Comparison of ENCODE assay signal across 27 mouse cellular contexts in genomic region chr16:10288115-10288514, GRCm38 (mm10). TPM values are rescaled to one million over a fixed set of nuclear protein-coding genes. Genes with fewer than 3 reads are reported as not detected.
DNase-seq lines count a peak whose midpoint lies in the region; ATAC-seq and TF ChIP-seq lines count a peak whose summit lies in the region.
"Had no signal": no experiment of that assay in that cellular context is flagged by ENCODE, and none has a peak within 500 bp of the region (broad histone marks: within the 10 kb centered on the region; RNA-seq: fewer than 3 reads in every experiment).

No protein-coding gene starts in this region.

- ATAC-seq in lung, postnatal 0 days = peak; percentile 41; the same call in 1 of the 2 replicates
- ATAC-seq: activated CD4-positive, CD25-positive, alpha-beta regulatory T cell, adult 4 months; CD4-positive, CD25-positive, alpha-beta regulatory T cell, adult 4 months; forebrain, embryonic 13.5 days; forebrain, embryonic 15.5 days; forebrain, postnatal 0 days; Patski had no signal

- H3K27me3 ChIP-seq in lung, postnatal 0 days (replicated peaks; ENCODE audit: insufficient read depth, low read length) = no peaks in the 10 kb centered on the region
- peaks cover 9% of the 10 kb centered on the region for H3K27me3 ChIP-seq in CH12.LX (replicated peaks)
- H3K27me3 ChIP-seq: embryonic facial prominence, embryonic 13.5 days; embryonic facial prominence, embryonic 15.5 days; forebrain, embryonic 13.5 days; forebrain, embryonic 15.5 days; Patski had no signal

- no peak for TF ChIP-seq CTCF in lung, postnatal 0 days (IDR thresholded peaks at IDR 0.05)
- no peak for TF ChIP-seq CTCF in CH12.LX (conservative IDR thresholded peaks at IDR 0.05 in 1 of 2, IDR thresholded peaks at IDR 0.05 in 1 of 2; ENCODE audit: low read depth in 2 of 2, low read length in 2 of 2)
- TF ChIP-seq CTCF in embryonic fibroblast, embryonic 13.5 days (IDR thresholded peaks at IDR 0.05; ENCODE audit: borderline replicate concordance, insufficient read depth, low read length) = no peak

- 73% methylated on average over 6 of the region's 6 CpGs for WGBS in lung, postnatal 0 days

- dilution Hi-C loops in CH12.LX (cut with MboI; ENCODE audit: extremely low pct_ligation_motif_present, extremely low pct_unique_long_range_greater_than_20kb, low sequenced_read_pairs) = no loop called here

- H3K4me2 ChIP-seq in lung, postnatal 0 days (replicated peaks; ENCODE audit: low read depth, low read length) = no peak overlapping the region
- no peak overlapping the region for H3K4me2 ChIP-seq in CH12.LX (ENCODE audit: insufficient read depth, low read depth, poor library complexity, severe bottlenecking)
- H3K4me2 ChIP-seq: embryonic facial prominence, embryonic 13.5 days; embryonic facial prominence, embryonic 15.5 days; forebrain, embryonic 13.5 days; forebrain, embryonic 15.5 days had no signal

- no peaks in the 10 kb centered on the region for H3K79me2 ChIP-seq in CH12.LX (replicated peaks; ENCODE audit: control insufficient read depth, extremely low read depth, insufficient read depth, poor library complexity, severe bottlenecking)

- no peak for TF ChIP-seq EP300 in lung, postnatal 0 days (IDR thresholded peaks at IDR 0.05)
- peak; percentile 58 for TF ChIP-seq EP300 in CH12.LX (IDR thresholded peaks at IDR 0.05; ENCODE audit: low read length)

- no peaks in the 10 kb centered on the region; the same call in 1 of the 2 replicates for H3K4me1 ChIP-seq in lung, postnatal 0 days (ENCODE audit: insufficient read depth, low read depth, low read length)
- peaks cover 20 to 31% of the 10 kb centered on the region in 2 experiments for H3K4me1 ChIP-seq in CH12.LX (ENCODE audit: control insufficient read depth in 1 of 2, insufficient read depth in 2 of 2)
- peaks cover 10% of the 10 kb centered on the region for H3K4me1 ChIP-seq in embryonic fibroblast, embryonic 13.5 days (ENCODE audit: control insufficient read depth, insufficient read depth, low read length)
- H3K4me1 ChIP-seq: forebrain, embryonic 13.5 days; forebrain, embryonic 15.5 days had no signal

- in situ Hi-C loops in CH12.LX (cut with MboI; ENCODE audit: low pct_ligation_motif_present, low pct_unique_long_range_greater_than_20kb, low sequenced_read_pairs) = no loop called here

- no peak for DNase-seq in lung, postnatal 0 days (ENCODE audit: low spot score)
- no peak for DNase-seq in lung, postnatal 36 days
- DNase-seq in CH12.LX (ENCODE audit: extremely low read depth) = peak; percentile 49
- no peak for DNase-seq in adrenal gland, postnatal 4 days (ENCODE audit: low spot score in 2 of 2)
- no peak for DNase-seq in thymus, postnatal 36 days
- DNase-seq: adrenal gland, adult 8-10 months; adrenal gland, postnatal 14 days; adrenal gland, postnatal 36 days; B cell, adult 2 months; cerebellum, adult 11 months; cerebellum, adult 18-20 months; cerebellum, adult 8-10 months; cerebellum, adult 9-11 months; cerebellum, postnatal 14 days; cerebellum, postnatal 36 days; embryo, embryonic 11 days; forebrain, postnatal 0 days had no signal

- no peaks in the 10 kb centered on the region for H3K9me3 ChIP-seq in lung, postnatal 0 days (ENCODE audit: low read length)
- no peaks in the 10 kb centered on the region for H3K9me3 ChIP-seq in CH12.LX (replicated peaks; ENCODE audit: low read length)
- H3K9me3 ChIP-seq: embryonic facial prominence, embryonic 13.5 days; embryonic facial prominence, embryonic 15.5 days; forebrain, embryonic 13.5 days; forebrain, embryonic 15.5 days had no signal

- no peak overlapping the region for H3K4me3 ChIP-seq in lung, postnatal 0 days (ENCODE audit: low read depth, low read length)
- H3K4me3 ChIP-seq in CH12.LX (replicated peaks in 1 of 3; ENCODE audit: low read depth in 2 of 3, low read length in 2 of 3, poor library complexity in 1 of 3) = no peak overlapping the region
- H3K4me3 ChIP-seq in embryonic fibroblast, embryonic 13.5 days (ENCODE audit: insufficient read depth, low read length) = no peak overlapping the region
- H3K4me3 ChIP-seq: embryonic facial prominence, embryonic 13.5 days; embryonic facial prominence, embryonic 15.5 days; forebrain, embryonic 13.5 days; forebrain, embryonic 15.5 days had no signal

- TF ChIP-seq POLR2A in CH12.LX (IDR thresholded peaks at IDR 0.05; ENCODE audit: low read depth, low read length) = no peak
- no peak for TF ChIP-seq POLR2A in embryonic fibroblast, embryonic 13.5 days (IDR thresholded peaks at IDR 0.05; ENCODE audit: low read depth, low read length)

- peaks cover 46% of the 10 kb centered on the region for H3K36me3 ChIP-seq in lung, postnatal 0 days (ENCODE audit: insufficient read depth, low read length)
- no peaks in the 10 kb centered on the region for H3K36me3 ChIP-seq in CH12.LX (replicated peaks in 1 of 2; ENCODE audit: control insufficient read depth in 1 of 2, insufficient read depth in 1 of 2, low read length in 1 of 2)
- H3K36me3 ChIP-seq: forebrain, embryonic 15.5 days had no signal

- no peak overlapping the region for H3K9ac ChIP-seq in lung, postnatal 0 days (replicated peaks; ENCODE audit: low read depth)
- H3K9ac ChIP-seq in CH12.LX (ENCODE audit: insufficient read depth, low read depth) = no peak overlapping the region
- H3K9ac ChIP-seq: embryonic facial prominence, embryonic 13.5 days; embryonic facial prominence, embryonic 15.5 days; forebrain, embryonic 13.5 days; forebrain, embryonic 15.5 days; forebrain, postnatal 0 days had no signal

- no peak overlapping the region for H3K27ac ChIP-seq in lung, postnatal 0 days (ENCODE audit: low read length)
- no peak overlapping the region for H3K27ac ChIP-seq in CH12.LX (ENCODE audit: insufficient read depth, low read depth)
- peak overlapping the region; percentile 30; the same call in 1 of the 2 replicates for H3K27ac ChIP-seq in embryonic fibroblast, embryonic 13.5 days (ENCODE audit: insufficient read depth, low read length)
- H3K27ac ChIP-seq: embryonic facial prominence, embryonic 13.5 days; embryonic facial prominence, embryonic 15.5 days; forebrain, embryonic 13.5 days; forebrain, embryonic 15.5 days had no signal

- no peak for TF ChIP-seq RAD21 in CH12.LX (IDR thresholded peaks at IDR 0.05; ENCODE audit: low read depth, low read length)

TF ChIP-seq in CH12.LX, 34 proteins besides CTCF, POLR2A, EP300 and RAD21:
- TF ChIP-seq NELFE (IDR thresholded peaks at IDR 0.05; ENCODE audit: low read depth, low read length) (0 out of 2 replicates have a peak, but pooled peaks have one; percentile 16), ZMIZ1 (IDR thresholded peaks at IDR 0.05; ENCODE audit: low read depth, low read length) (no peak), IRF4 (IDR thresholded peaks at IDR 0.05; ENCODE audit: low read depth, low read length) (peak; percentile 43; the same call in 1 of the 2 replicates), MAX (IDR thresholded peaks at IDR 0.05; ENCODE audit: low read length) (no peak), TCF12 (IDR thresholded peaks at IDR 0.05; ENCODE audit: low read depth, low read length) (no peak), ETS1 (conservative IDR thresholded peaks at IDR 0.05; ENCODE audit: low read depth, low read length) (peak; percentile 37; the same call in 1 of the 2 replicates), BHLHE40 (IDR thresholded peaks at IDR 0.05; ENCODE audit: low read depth, low read length) (peak; percentile 84), SMC3 (IDR thresholded peaks at IDR 0.05; ENCODE audit: low read depth, low read length) (no peak), CHD2 (IDR thresholded peaks at IDR 0.05; ENCODE audit: low read length) (no peak), E2F4 (IDR thresholded peaks at IDR 0.05; ENCODE audit: insufficient replicate concordance, low read depth, low read length) (no peak), KAT2A (IDR thresholded peaks at IDR 0.05; ENCODE audit: insufficient replicate concordance, low read length) (no peak), TBP (conservative IDR thresholded peaks at IDR 0.05; ENCODE audit: low read depth, low read length) (no peak), MAFK (IDR thresholded peaks at IDR 0.05; ENCODE audit: insufficient replicate concordance, low read length) (0 out of 2 replicates have a peak, but pooled peaks have one; percentile 31), ZKSCAN1 (IDR thresholded peaks at IDR 0.05; ENCODE audit: borderline replicate concordance, low read depth, low read length) (no peak), ELF1 (IDR thresholded peaks at IDR 0.05; ENCODE audit: low read depth, low read length) (no peak)

RNA-seq across cellular contexts. Expression of gene Emp2, which starts 25.7 kb away (rescaled TPM):
- polyA plus RNA-seq in lung, postnatal 0 days (2015; fragmentation: Nextera tagmentation; extraction: Ambion mirVana) = 584 and 640 TPM in 2 replicates
- total RNA-seq in CH12.LX (2012; rRNA removed) (0.04 TPM in 1 of 2 replicates, not detected in the other), CH12.LX (2014; rRNA removed) (0.11 TPM in 1 of 2 replicates, not detected in the other)
- 0.07 and 0.09 TPM in 2 replicates for polyA plus RNA-seq in CH12.LX (2012; ENCODE audit: insufficient read length, low read depth)
- 127 TPM in 2 replicates for polyA plus RNA-seq in embryonic fibroblast, embryonic 13.5 days (2011; ENCODE audit: insufficient read length, low read depth, missing spikeins)
- total RNA-seq in adrenal gland, postnatal 4 days (2021) = 10 to 100 TPM in 1 of 2 experiments, 1 to 10 TPM in 1; 9.7 to 12.5 TPM
- total RNA-seq: common myeloid progenitor, adult 5-6 weeks; MEL had no signal
- polyA plus RNA-seq: CD4-positive, CD25-positive, alpha-beta regulatory T cell, adult 4 months had no signal

Comparison
In these comparisons a context has a peak if more than half of its experiments do, and no peak if none do; other contexts are left out.
1. RNA of gene Emp2, which starts 25.7 kb away (polyA plus RNA-seq): 584 to 640 TPM in lung, postnatal 0 days and 127 TPM in embryonic fibroblast, embryonic 13.5 days; 0.07 to 0.09 TPM in CH12.LX; every median in the first group is over 100 times any median in the second.